In the genomic region with DNA sequence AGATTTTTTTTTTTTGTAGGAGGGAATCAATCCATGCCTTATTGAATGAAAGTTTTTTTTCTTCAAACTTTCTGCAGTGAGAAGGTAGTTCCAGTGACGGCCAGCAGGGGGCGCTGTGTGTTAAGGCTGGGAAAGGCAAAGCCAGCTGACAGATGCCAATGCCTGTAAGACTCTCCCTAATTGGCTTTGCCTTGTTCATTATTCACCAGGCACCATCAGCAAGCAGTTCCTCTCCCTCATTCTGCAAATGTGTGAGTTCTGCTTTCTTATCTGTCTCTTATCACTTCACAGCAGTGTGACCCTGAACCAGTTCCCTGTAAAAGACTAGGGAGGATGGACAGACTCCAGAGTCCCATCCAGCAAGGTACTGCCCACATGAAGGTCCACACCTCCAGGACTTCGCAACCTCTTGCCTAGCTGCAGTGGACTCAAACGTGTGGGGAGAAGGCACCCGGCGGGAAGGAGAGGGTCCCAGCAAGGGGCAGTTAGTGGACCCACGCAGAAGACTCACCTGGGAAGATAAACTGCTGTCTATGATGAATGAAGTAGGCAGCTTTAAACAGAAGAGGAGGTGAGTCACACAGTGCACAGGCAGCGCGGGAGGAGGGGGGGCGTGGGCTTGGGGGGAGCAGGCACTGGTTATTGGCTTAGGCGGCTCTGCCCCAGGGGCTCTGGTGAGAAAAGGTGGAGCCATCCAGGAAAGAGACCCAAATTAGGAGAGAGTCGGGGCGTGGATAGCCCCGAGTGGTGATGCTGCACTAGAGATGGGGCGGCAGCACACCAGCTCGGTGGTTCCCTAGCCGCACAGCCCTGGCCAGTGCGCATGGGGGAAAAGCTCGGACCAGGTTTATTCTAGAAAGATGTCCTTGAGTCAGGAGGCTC, we compare ENCODE assay signal across 7 mouse cellular contexts. TPM values are rescaled to one million over a fixed set of nuclear protein-coding genes. Genes with fewer than 3 reads are reported as not detected.
DNase-seq lines count a peak whose midpoint lies in the region; ATAC-seq and TF ChIP-seq lines count a peak whose summit lies in the region.

No protein-coding gene starts in this region.

- no peak overlapping the region for H3K9ac ChIP-seq in midbrain, embryonic 11.5 days (ENCODE audit: low read length)

- TF ChIP-seq POLR2A in small intestine, adult 2 months (IDR thresholded peaks at IDR 0.05; ENCODE audit: low read depth, low read length): no peak

- H3K36me3 ChIP-seq in midbrain, embryonic 11.5 days (ENCODE audit: control insufficient read depth, insufficient read depth, low read length): no peaks in the 10 kb centered on the region
- H3K36me3 ChIP-seq in small intestine, adult 2 months (ENCODE audit: control insufficient read depth, insufficient read depth, low read length): peaks cover 86% of the 10 kb centered on the region

- peak overlapping the region; percentile 62 for H3K27ac ChIP-seq in gastrocnemius, adult 2 months
- H3K27ac ChIP-seq in midbrain, embryonic 11.5 days (ENCODE audit: low read depth, low read length): no peak overlapping the region; the same call in 1 of the 2 replicates
- no peak overlapping the region for H3K27ac ChIP-seq in small intestine, adult 2 months (ENCODE audit: insufficient read depth, low read depth, low read length)

- DNase-seq in adipocyte (ENCODE audit: low spot score): peak; percentile 83
- peak; percentile 82 to 83 for DNase-seq in cerebellum, postnatal 36 days
- DNase-seq in gastrocnemius, adult 2 months: peak; percentile 91
- DNase-seq in left cerebral cortex, postnatal 14 days (ENCODE audit: low spot score in 2 of 2): peak; percentile 87 to 92
- peak; percentile 98 for DNase-seq in midbrain, embryonic 11.5 days (ENCODE audit: low spot score, missing footprints)

- no peak overlapping the region for H3K4me2 ChIP-seq in midbrain, embryonic 11.5 days

- no peaks in the 10 kb centered on the region for H3K9me3 ChIP-seq in midbrain, embryonic 11.5 days (ENCODE audit: control insufficient read depth, low read length)

- H3K4me1 ChIP-seq in midbrain, embryonic 11.5 days (ENCODE audit: control insufficient read depth, insufficient read depth, low read length): no peaks in the 10 kb centered on the region
- peaks cover 6% of the 10 kb centered on the region; the same call in 1 of the 2 replicates for H3K4me1 ChIP-seq in small intestine, adult 2 months (ENCODE audit: control insufficient read depth, insufficient read depth, insufficient read length, low read length)

- H3K4me3 ChIP-seq in gastrocnemius, adult 2 months: no peak overlapping the region
- no peak overlapping the region for H3K4me3 ChIP-seq in midbrain, embryonic 11.5 days (ENCODE audit: low read depth, low read length)
- no peak overlapping the region for H3K4me3 ChIP-seq in small intestine, adult 2 months (ENCODE audit: low read depth, low read length)

- peak; percentile 99 for TF ChIP-seq CTCF in gastrocnemius, adult 2 months (IDR thresholded peaks at IDR 0.05)
- TF ChIP-seq CTCF in small intestine, adult 2 months (IDR thresholded peaks at IDR 0.05; ENCODE audit: extremely low read depth, insufficient read length, insufficient replicate concordance, low read depth, low read length): peak; percentile 99

- intact Hi-C loops in gastrocnemius, adult 2 months (cut with DNase I): loop anchor here (1.0 to 5.0 kb wide), 5 partner anchors 82 to 266 kb away; partner anchors contain the start of gene Gm9964
- intact Hi-C loops in left cerebral cortex, postnatal 14 days (cut with DNase I): loop anchor here (1.0 to 5.0 kb wide), 3 partner anchors 51 to 183 kb away; partner anchors contain the start of gene Ksr1

- peak; percentile 60 for ATAC-seq in inflammation-experienced regulatory T-cells, adult 6 months
- ATAC-seq in midbrain, embryonic 11.5 days (ENCODE audit: low FRiP score): no peak

- 56% methylated on average over 19 of the region's 19 CpGs for WGBS in midbrain, embryonic 11.5 days
- 58% methylated on average over 19 of the region's 19 CpGs for WGBS in small intestine, adult 2 months

- no peaks in the 10 kb centered on the region for H3K27me3 ChIP-seq in midbrain, embryonic 11.5 days (ENCODE audit: control insufficient read depth, insufficient read depth, low read length)
- no peaks in the 10 kb centered on the region for H3K27me3 ChIP-seq in small intestine, adult 2 months (ENCODE audit: control insufficient read depth, insufficient read depth, low read length)

RNA-seq across cellular contexts. Expression of gene Lgals9, which starts 46.1 kb away (rescaled TPM):
- 10 to 100 TPM in 1 of 2 experiments, 1 to 10 TPM in 1; 6.6 to 10.1 TPM for total RNA-seq in gastrocnemius, adult 2 months (2021)
- polyA plus RNA-seq in inflammation-experienced regulatory T-cells, adult 6 months (2017; shearing (Covaris generic)): 100 to 1,000 TPM; 166 to 316 (median 259) TPM
- 1 to 10 TPM; 6.5 to 7.5 TPM for total RNA-seq in left cerebral cortex, postnatal 14 days (2021)
- polyA plus RNA-seq in midbrain, embryonic 11.5 days (2014; fragmentation: Nextera tagmentation; extraction: Ambion mirVana): 5.4 and 6.7 TPM in 2 replicates
- polyA plus RNA-seq in small intestine, adult 2 months (2012; rRNA removed): 263 and 686 TPM in 2 replicates

Comparison
In these comparisons a context has a peak if more than half of its experiments do, and no peak if none do; other contexts are left out.
1. RNA of gene Lgals9, which starts 46.1 kb away (polyA plus RNA-seq): 263 to 686 TPM in small intestine, adult 2 months and 166 to 316 TPM in inflammation-experienced regulatory T-cells, adult 6 months; 5.4 to 6.7 TPM in midbrain, embryonic 11.5 days; every median in the first group is over 10 times any median in the second.
2. Peak in every context shown above with its lines, with median percentiles within 50 percentile points of each other: DNase-seq.